Comparison of ENCODE assay signal across 28 mouse cellular contexts in the genomic region with DNA sequence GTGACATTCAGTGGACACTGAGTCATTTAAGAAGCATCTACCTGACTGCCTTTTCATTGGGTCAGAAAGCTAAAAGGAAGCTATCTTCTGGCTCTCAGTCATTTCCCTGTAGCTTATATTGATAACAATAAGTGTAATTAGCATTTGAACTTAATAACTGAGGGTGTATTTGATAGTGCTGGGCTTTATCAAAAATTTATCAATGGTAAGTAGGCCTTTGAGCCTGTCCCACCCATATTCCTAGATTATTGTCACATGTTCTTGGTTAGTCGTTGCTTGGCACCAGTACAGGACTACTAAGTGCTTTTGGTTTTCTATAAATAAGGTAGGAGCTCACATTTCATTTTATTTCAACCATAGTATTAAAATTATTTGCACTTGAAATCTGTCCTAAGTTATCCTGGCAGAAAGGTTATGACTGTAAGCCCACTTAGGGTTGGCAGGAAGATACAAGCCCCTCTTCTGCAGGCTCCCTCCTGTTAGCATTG. TPM values are rescaled to one million over a fixed set of nuclear protein-coding genes. Genes with fewer than 3 reads are reported as not detected.
DNase-seq lines count a peak whose midpoint lies in the region; ATAC-seq and TF ChIP-seq lines count a peak whose summit lies in the region.
"Had no signal": no experiment of that assay in that cellular context is flagged by ENCODE, and none has a peak within 500 bp of the region (broad histone marks: within the 10 kb centered on the region; RNA-seq: fewer than 3 reads in every experiment).

No protein-coding gene starts in this region.

- no peaks in the 10 kb centered on the region for H3K79me2 ChIP-seq in MEL (ENCODE audit: control insufficient read depth, insufficient read depth, low read length, poor library complexity)

- H3K9ac ChIP-seq in MEL (ENCODE audit: control insufficient read depth, low read depth, low read length, poor library complexity, severe bottlenecking): no peak overlapping the region
- no peak overlapping the region for H3K9ac ChIP-seq in intestine, embryonic 16.5 days (ENCODE audit: low read depth, low read length)
- H3K9ac ChIP-seq: embryonic facial prominence, embryonic 12.5 days; embryonic facial prominence, embryonic 15.5 days; forebrain, embryonic 15.5 days; hindbrain, embryonic 14.5 days had no signal

- H3K9me3 ChIP-seq in MEL (replicated peaks; ENCODE audit: insufficient read depth, low read length): no peaks in the 10 kb centered on the region
- H3K9me3 ChIP-seq in intestine, embryonic 16.5 days (ENCODE audit: control insufficient read depth, low read length): no peaks in the 10 kb centered on the region
- no peaks in the 10 kb centered on the region for H3K9me3 ChIP-seq in hindbrain, embryonic 10.5 days
- H3K9me3 ChIP-seq: embryonic facial prominence, embryonic 12.5 days; embryonic facial prominence, embryonic 15.5 days; forebrain, embryonic 15.5 days had no signal

- no peak overlapping the region for H3K4me2 ChIP-seq in intestine, embryonic 16.5 days (ENCODE audit: low read depth, low read length)
- H3K4me2 ChIP-seq: embryonic facial prominence, embryonic 12.5 days; embryonic facial prominence, embryonic 15.5 days; forebrain, embryonic 15.5 days; heart, embryonic 11.5 days; hindbrain, embryonic 14.5 days had no signal

- 73% methylated on average over 1 of the region's 1 CpGs for WGBS in intestine, embryonic 16.5 days
- 16% methylated on average over 1 of the region's 1 CpGs for WGBS in small intestine, adult 2 months
- 85% methylated on average over 1 of the region's 1 CpGs for WGBS in hindbrain, embryonic 10.5 days

- peak overlapping the region; percentile 68 for H3K27ac ChIP-seq in gastrocnemius, adult 2 months
- no peak overlapping the region for H3K27ac ChIP-seq in MEL (ENCODE audit: control insufficient read depth, low read depth, low read length)
- peak overlapping the region; percentile 57 for H3K27ac ChIP-seq in intestine, embryonic 16.5 days (ENCODE audit: low read length)
- H3K27ac ChIP-seq in small intestine, adult 2 months (ENCODE audit: insufficient read depth, low read depth, low read length): peak overlapping the region; percentile 99
- no peak overlapping the region for H3K27ac ChIP-seq in hindbrain, embryonic 10.5 days
- H3K27ac ChIP-seq: embryonic facial prominence, embryonic 12.5 days; embryonic facial prominence, embryonic 15.5 days; forebrain, embryonic 15.5 days; heart, adult 2 months; hindbrain, embryonic 14.5 days; hindbrain, postnatal 0 days had no signal

- peaks cover 0 to 3% of the 10 kb centered on the region in 2 experiments; a peak in 1 of 4 replicates for H3K4me1 ChIP-seq in MEL (ENCODE audit: control insufficient read depth in 1 of 2, insufficient read depth in 2 of 2, low read length in 2 of 2)
- peaks cover 2% of the 10 kb centered on the region; the same call in 1 of the 2 replicates for H3K4me1 ChIP-seq in intestine, embryonic 16.5 days (ENCODE audit: control insufficient read depth, insufficient read depth, low read length)
- peaks cover 38% of the 10 kb centered on the region; the same call in 1 of the 2 replicates for H3K4me1 ChIP-seq in small intestine, adult 2 months (ENCODE audit: control insufficient read depth, insufficient read depth, insufficient read length, low read length)
- no peaks in the 10 kb centered on the region for H3K4me1 ChIP-seq in hindbrain, embryonic 10.5 days (replicated peaks)
- H3K4me1 ChIP-seq: embryonic facial prominence, embryonic 12.5 days; embryonic facial prominence, embryonic 15.5 days; forebrain, embryonic 15.5 days had no signal

- TF ChIP-seq EP300 in MEL (IDR thresholded peaks at IDR 0.05; ENCODE audit: low read depth in 1 of 2, low read length in 2 of 2): 0 out of 4 replicates have a peak, but pooled peaks of 1 of the 2 experiments have one; percentile 14

- H3K36me3 ChIP-seq in MEL (ENCODE audit: control insufficient read depth in 1 of 2, insufficient read depth in 2 of 2, low read length in 2 of 2): peaks cover 0 to 25% of the 10 kb centered on the region in 2 experiments; a peak in 3 of 4 replicates
- peaks cover 7% of the 10 kb centered on the region for H3K36me3 ChIP-seq in intestine, embryonic 16.5 days (ENCODE audit: control insufficient read depth, insufficient read depth, low read length)
- H3K36me3 ChIP-seq in small intestine, adult 2 months (ENCODE audit: control insufficient read depth, insufficient read depth, low read length): peaks cover 62% of the 10 kb centered on the region
- peaks cover 84% of the 10 kb centered on the region for H3K36me3 ChIP-seq in hindbrain, embryonic 10.5 days

- H3K27me3 ChIP-seq in MEL (ENCODE audit: control insufficient read depth in 1 of 2, insufficient read depth in 2 of 2, low read length in 2 of 2): no peaks in the 10 kb centered on the region
- no peaks in the 10 kb centered on the region for H3K27me3 ChIP-seq in intestine, embryonic 16.5 days (replicated peaks; ENCODE audit: control insufficient read depth, insufficient read depth, low read length)
- H3K27me3 ChIP-seq in small intestine, adult 2 months (ENCODE audit: control insufficient read depth, insufficient read depth, low read length): no peaks in the 10 kb centered on the region
- no peaks in the 10 kb centered on the region for H3K27me3 ChIP-seq in hindbrain, embryonic 10.5 days (ENCODE audit: insufficient read depth, poor library complexity, severe bottlenecking)
- H3K27me3 ChIP-seq: embryonic facial prominence, embryonic 12.5 days; embryonic facial prominence, embryonic 15.5 days; forebrain, embryonic 15.5 days; Patski had no signal

- intact Hi-C loops in gastrocnemius, adult 2 months (cut with DNase I): no loop called here
- intact Hi-C loops in gastrocnemius, postnatal 14 days (cut with DNase I; ENCODE audit: low total_unique reads): no loop called here

- TF ChIP-seq POLR2A in MEL (IDR thresholded peaks at IDR 0.05; ENCODE audit: control insufficient read depth in 1 of 2, insufficient read depth in 1 of 2, low read depth in 1 of 2, low read length in 2 of 2, poor library complexity in 1 of 2): no peak
- TF ChIP-seq POLR2A in small intestine, adult 2 months (IDR thresholded peaks at IDR 0.05; ENCODE audit: low read depth, low read length): no peak

- ATAC-seq in intestine, embryonic 16.5 days: peak; percentile 63
- ATAC-seq: CD4-positive, CD25-positive, alpha-beta regulatory T cell, adult 4 months; forebrain, embryonic 15.5 days; hindbrain, postnatal 0 days; inflammation-experienced regulatory T-cells, adult 6 months; Patski had no signal

- peak overlapping the region; percentile 17; the same call in 1 of the 2 replicates for H3K4me3 ChIP-seq in gastrocnemius, adult 2 months
- no peak overlapping the region for H3K4me3 ChIP-seq in MEL (ENCODE audit: control insufficient read depth in 1 of 2, insufficient read depth in 1 of 2, low read depth in 2 of 2, low read length in 2 of 2)
- no peak overlapping the region for H3K4me3 ChIP-seq in intestine, embryonic 16.5 days (ENCODE audit: low read length)
- no peak overlapping the region for H3K4me3 ChIP-seq in small intestine, adult 2 months (ENCODE audit: low read depth, low read length)
- no peak overlapping the region for H3K4me3 ChIP-seq in hindbrain, embryonic 10.5 days
- H3K4me3 ChIP-seq: embryonic facial prominence, embryonic 12.5 days; embryonic facial prominence, embryonic 15.5 days; forebrain, embryonic 15.5 days; heart, adult 2 months had no signal

- TF ChIP-seq RAD21 in MEL (IDR thresholded peaks at IDR 0.05; ENCODE audit: low read depth, low read length): no peak

- no peak for TF ChIP-seq CTCF in gastrocnemius, adult 2 months (IDR thresholded peaks at IDR 0.05)
- TF ChIP-seq CTCF in MEL (IDR thresholded peaks at IDR 0.05 in 2 of 3, conservative IDR thresholded peaks at IDR 0.05 in 1 of 3; ENCODE audit: control insufficient read depth in 1 of 3, insufficient read depth in 1 of 3, low read depth in 2 of 3, low read length in 3 of 3, poor library complexity in 1 of 3, severe bottlenecking in 1 of 3): no peak
- no peak for TF ChIP-seq CTCF in small intestine, adult 2 months (IDR thresholded peaks at IDR 0.05; ENCODE audit: extremely low read depth, insufficient read length, insufficient replicate concordance, low read depth, low read length)

- no peak for DNase-seq in gastrocnemius, adult 2 months
- DNase-seq in gastrocnemius, postnatal 14 days: no peak
- DNase-seq in MEL (ENCODE audit: low read depth, low spot score): no peak
- DNase-seq in thymus, adult 18-20 months: no peak
- DNase-seq in hindbrain, embryonic 10.5 days (ENCODE audit: low spot score): no peak
- no peak for DNase-seq in T-cell, adult 2 months (ENCODE audit: low spot score)
- DNase-seq: adrenal gland, adult 2 months; adrenal gland, postnatal 14 days; cerebellum, adult 11 months; cerebellum, adult 2 months; cerebellum, adult 9-11 months; cerebellum, postnatal 25 days; gastrocnemius, postnatal 25 days; heart, adult 2 months; heart, postnatal 10 days; heart, postnatal 36 days; kidney, adult 18-20 months had no signal

RNA-seq across cellular contexts. Expression of a gene that starts 14.6 kb away (rescaled TPM):
- 100 to 1,000 TPM; 620 to 834 TPM for total RNA-seq in gastrocnemius, adult 2 months (2021)
- total RNA-seq in gastrocnemius, postnatal 14 days (2021): 100 to 1,000 TPM; 497 to 603 TPM
- total RNA-seq in MEL (2012; rRNA removed): 91.8 and 93.7 TPM in 2 replicates
- polyA plus RNA-seq in MEL (2012; ENCODE audit: insufficient read depth in 1 of 2, insufficient read length in 2 of 2, low read depth in 1 of 2, low replicate concordance in 2 of 2, missing spikeins in 1 of 2): 100 to 1,000 TPM in 1 of 2 experiments, 10 to 100 TPM in 1; 94.9 to 118 TPM
- 171 and 189 TPM in 2 replicates for polyA plus RNA-seq in intestine, embryonic 16.5 days (2015; fragmentation: Nextera tagmentation; extraction: Ambion mirVana)
- 164 and 346 TPM in 2 replicates for polyA plus RNA-seq in small intestine, adult 2 months (2012; rRNA removed)
- 99.9 and 117 TPM in 2 replicates for polyA plus RNA-seq in hindbrain, embryonic 10.5 days (2016; fragmentation: Nextera tagmentation; extraction: Ambion mirVana)

RNA-seq across cellular contexts. Expression of a gene that starts 31.3 kb away (rescaled TPM):
- 10 to 100 TPM; 57.7 to 75.6 TPM for total RNA-seq in gastrocnemius, adult 2 months (2021)
- total RNA-seq in gastrocnemius, postnatal 14 days (2021): 10 to 100 TPM; 56.3 to 62.4 TPM
- total RNA-seq in MEL (2012; rRNA removed): 47.8 and 60.9 TPM in 2 replicates
- 10 to 100 TPM in 1 of 2 experiments, not detected in 1; 66.5 TPM for polyA plus RNA-seq in MEL (2012; ENCODE audit: insufficient read depth in 1 of 2, insufficient read length in 2 of 2, low read depth in 1 of 2, low replicate concordance in 2 of 2, missing spikeins in 1 of 2)
- 165 and 177 TPM in 2 replicates for polyA plus RNA-seq in intestine, embryonic 16.5 days (2015; fragmentation: Nextera tagmentation; extraction: Ambion mirVana)
- 103 and 182 TPM in 2 replicates for polyA plus RNA-seq in small intestine, adult 2 months (2012; rRNA removed)
- polyA plus RNA-seq in hindbrain, embryonic 10.5 days (2016; fragmentation: Nextera tagmentation; extraction: Ambion mirVana): 128 and 137 TPM in 2 replicates

RNA-seq across cellular contexts. Expression of a gene that starts 38.4 kb away (rescaled TPM):
- 10 to 100 TPM; 26.1 to 33.0 TPM for total RNA-seq in gastrocnemius, adult 2 months (2021)
- 10 to 100 TPM; 26.8 to 31.4 TPM for total RNA-seq in gastrocnemius, postnatal 14 days (2021)
- 178 and 201 TPM in 2 replicates for total RNA-seq in MEL (2012; rRNA removed)
- 100 to 1,000 TPM in 1 of 2 experiments, not detected in 1; 138 TPM for polyA plus RNA-seq in MEL (2012; ENCODE audit: insufficient read depth in 1 of 2, insufficient read length in 2 of 2, low read depth in 1 of 2, low replicate concordance in 2 of 2, missing spikeins in 1 of 2)
- polyA plus RNA-seq in intestine, embryonic 16.5 days (2015; fragmentation: Nextera tagmentation; extraction: Ambion mirVana): 100 and 110 TPM in 2 replicates
- 11.1 and 12.4 TPM in 2 replicates for polyA plus RNA-seq in small intestine, adult 2 months (2012; rRNA removed)
- polyA plus RNA-seq in hindbrain, embryonic 10.5 days (2016; fragmentation: Nextera tagmentation; extraction: Ambion mirVana): 116 and 121 TPM in 2 replicates

Comparison
In these comparisons a context has a peak if more than half of its experiments do, and no peak if none do; other contexts are left out.
1. H3K27ac ChIP-seq: peak in gastrocnemius, adult 2 months (single experiment), intestine, embryonic 16.5 days (single experiment) and small intestine, adult 2 months (single experiment); none in MEL (single experiment) and hindbrain, embryonic 10.5 days (single experiment).